Mouse (Mus musculus) hindbrain, embryonic 10.5 days (tissue): ENCODE data around the gene Esrra. TPM values are rescaled to one million over a fixed set of nuclear protein-coding genes. Genes with fewer than 3 reads are reported as not detected.

ENCODE experiments used
- DNase-seq: peaks from one replicate; pipeline ENCODE4 v3.0.0-alpha.2; 2017; ENCODE audit warnings: low spot score
- H3K27ac ChIP-seq: fragments of 300-500 bp; sonication (generic); 2 replicates; pipeline ENCODE4 v1.5.1; 2016; ENCODE audit warnings: mild to moderate bottlenecking, moderate library complexity
- H3K27me3 ChIP-seq: fragments of 300-500 bp; sonication (generic); 2 replicates; pipeline ENCODE4 v1.6.1; 2016; ENCODE audit warnings: mild to moderate bottlenecking; ENCODE audit not compliant: poor library complexity, insufficient read depth, severe bottlenecking
- H3K36me3 ChIP-seq: fragments of 300-500 bp; sonication (generic); 2 replicates; pipeline ENCODE4 v1.6.1; 2016; ENCODE audit warnings: mild to moderate bottlenecking, moderate library complexity
- H3K4me1 ChIP-seq: fragments of 300-500 bp; sonication (generic); replicated peaks from 2 replicates; pipeline ENCODE4 v1.6.1; 2016; ENCODE audit warnings: mild to moderate bottlenecking
- H3K4me3 ChIP-seq: fragments of 300-500 bp; sonication (generic); 2 replicates; pipeline ENCODE4 v1.5.1; 2016; ENCODE audit warnings: mild to moderate bottlenecking, moderate library complexity
- H3K9me3 ChIP-seq: fragments of 300-500 bp; sonication (generic); 2 replicates; pipeline ENCODE4 v1.6.1; 2016; ENCODE audit warnings: mild to moderate bottlenecking, moderate library complexity
- WGBS: fragments of 180-500 bp; shearing (Covaris S2); methylation state at CpG from one replicate; pipeline ENCODE4 v1.1.7; 2016; 5-methylcytosine and 5-hydroxymethylcytosine counted together
- polyA plus RNA-seq: library from polyadenylated mRNA; unstranded; fragments of >200 nt; fragmentation: Nextera tagmentation; extraction: Ambion mirVana; gene quantifications from 2 replicates; pipeline ENCODE4 v1.2.1, GENCODE M21; 2016

The Esrra gene
- polyA plus RNA-seq, 1 experiment from 2014 or later, result 12.0 TPM

- no peaks in the 10 kb centered on the region for H3K27me3 ChIP-seq
- no peaks in the 10 kb centered on the region for H3K9me3 ChIP-seq
- H3K27ac ChIP-seq, result peak overlapping the region; percentile 97
- H3K4me3 ChIP-seq, result peak overlapping the region; percentile 65
- peaks cover 29% of the 10 kb centered on the region for H3K36me3 ChIP-seq
- WGBS, result under 1% methylated on average over 28 of the region's 28 CpGs
- peaks cover 34% of the 10 kb centered on the region for H3K4me1 ChIP-seq
- peak; percentile 75 for DNase-seq
Observed at GRCm38 (mm10) chr19:6950613-6951153, 29.1 kb upstream of the Esrra start.

- WGBS, result 52% methylated on average over 5 of the region's 5 CpGs
- H3K36me3 ChIP-seq, result peaks cover 28% of the 10 kb centered on the region
- H3K9me3 ChIP-seq, result no peaks in the 10 kb centered on the region
- H3K27ac ChIP-seq, result peak overlapping the region; percentile 97
- H3K4me1 ChIP-seq, result peaks cover 34% of the 10 kb centered on the region
- DNase-seq, result no peak
- no peaks in the 10 kb centered on the region for H3K27me3 ChIP-seq
- H3K4me3 ChIP-seq, result peak overlapping the region; percentile 65
Observed at GRCm38 (mm10) chr19:6949951-6950350, 28.3 kb upstream of the Esrra start.

GRCm38 (mm10) chr19:6949532-6949931 is 27.9 kb upstream of the Esrra start:
- Histone ChIP-seq H3K9me3 (no peaks in the 10 kb centered on the region), H3K27me3 (no peaks in the 10 kb centered on the region), H3K27ac (no peak overlapping the region), H3K36me3 (peaks cover 28% of the 10 kb centered on the region), H3K4me1 (peaks cover 34% of the 10 kb centered on the region), H3K4me3 (peak overlapping the region; percentile 65; the same call in 1 of the 2 replicates)
- no peak for DNase-seq
- 92% methylated on average over 5 of the region's 5 CpGs for WGBS

GRCm38 (mm10) chr19:6948186-6948585 is 26.6 kb upstream of the Esrra start:
- 82% methylated on average over 4 of the region's 4 CpGs for WGBS
- DNase-seq, result no peak
- no peak overlapping the region for H3K27ac ChIP-seq

GRCm38 (mm10) chr19:6947742-6948141 is 26.1 kb upstream of the Esrra start:
- H3K9me3 ChIP-seq, result no peaks in the 10 kb centered on the region
- no peak overlapping the region for H3K4me3 ChIP-seq
- DNase-seq, result no peak
- peaks cover 26% of the 10 kb centered on the region for H3K4me1 ChIP-seq
- no peaks in the 10 kb centered on the region for H3K27me3 ChIP-seq
- peaks cover 21% of the 10 kb centered on the region for H3K36me3 ChIP-seq
- 63% methylated on average over 4 of the region's 4 CpGs for WGBS
- H3K27ac ChIP-seq, result no peak overlapping the region

More at GRCm38 (mm10) chr19:6948186-6948585, 26.6 kb upstream of the Esrra start:
- Histone ChIP-seq H3K9me3 (no peaks in the 10 kb centered on the region), H3K4me1 (peaks cover 26% of the 10 kb centered on the region), H3K36me3 (peaks cover 21% of the 10 kb centered on the region), H3K27me3 (no peaks in the 10 kb centered on the region), H3K4me3 (no peak overlapping the region)

GRCm38 (mm10) chr19:6943709-6944108 is 22.1 kb upstream of the Esrra start:
- Histone ChIP-seq H3K27me3 (peaks cover 5% of the 10 kb centered on the region; the same call in 1 of the 2 replicates), H3K27ac (no peak overlapping the region), H3K4me1 (peaks cover 35% of the 10 kb centered on the region), H3K4me3 (no peak overlapping the region), H3K36me3 (peaks cover 21% of the 10 kb centered on the region), H3K9me3 (no peaks in the 10 kb centered on the region)
- 93% methylated on average over 6 of the region's 6 CpGs for WGBS
- no peak for DNase-seq

- 29% methylated on average over 5 of the region's 5 CpGs for WGBS
- no peak for DNase-seq
- no peaks in the 10 kb centered on the region for H3K9me3 ChIP-seq
- H3K4me3 ChIP-seq, result peak overlapping the region; percentile 91
- H3K27ac ChIP-seq, result peak overlapping the region; percentile 97
- H3K27me3 ChIP-seq, result peaks cover 14% of the 10 kb centered on the region
- H3K4me1 ChIP-seq, result peaks cover 35% of the 10 kb centered on the region
- peaks cover 18% of the 10 kb centered on the region for H3K36me3 ChIP-seq
Observed at GRCm38 (mm10) chr19:6942764-6943163, 21.2 kb upstream of the Esrra start.

- under 1% methylated on average over 27 of the region's 27 CpGs for WGBS
- peak within 1 kb of the TSS; percentile 97 for H3K27ac ChIP-seq
Observed at GRCm38 (mm10) chr19:6942249-6942691, 20.7 kb upstream of the Esrra start, which contains the start of gene Gpr137. TSS of gene Gpr137 (minus strand) at chr19:6942480.

GRCm38 (mm10) chr19:6941372-6942248 is 20.0 kb upstream of the Esrra start, which contains the start of gene Bad:
TSS of gene Bad (plus strand) at chr19:6941861.
- Histone ChIP-seq H3K4me1 (peaks cover 35% of the 10 kb centered on the region), H3K4me3 (peak within 1 kb of the TSS; percentile 91), H3K27ac (peak within 1 kb of the TSS; percentile 97), H3K36me3 (peaks cover 17% of the 10 kb centered on the region), H3K27me3 (peaks cover 17% of the 10 kb centered on the region), H3K9me3 (no peaks in the 10 kb centered on the region)
- WGBS, result under 1% methylated on average over 83 of the region's 83 CpGs
- DNase-seq, result peak; percentile 94

More at GRCm38 (mm10) chr19:6942249-6942691, 20.7 kb upstream of the Esrra start, which contains the start of gene Gpr137:
- peak; percentile 93 for DNase-seq
- no peaks in the 10 kb centered on the region for H3K9me3 ChIP-seq
- peaks cover 17% of the 10 kb centered on the region for H3K36me3 ChIP-seq
- H3K27me3 ChIP-seq, result peaks cover 17% of the 10 kb centered on the region
- peak within 1 kb of the TSS; percentile 91 for H3K4me3 ChIP-seq
- H3K4me1 ChIP-seq, result peaks cover 35% of the 10 kb centered on the region

GRCm38 (mm10) chr19:6940396-6941351 is 19.1 kb upstream of the Esrra start:
- DNase-seq, result no peak
- H3K9me3 ChIP-seq, result no peaks in the 10 kb centered on the region
- peaks cover 26% of the 10 kb centered on the region for H3K27me3 ChIP-seq
- H3K36me3 ChIP-seq, result peaks cover 13% of the 10 kb centered on the region
- 22% methylated on average over 29 of the region's 29 CpGs for WGBS
- H3K4me3 ChIP-seq, result peak overlapping the region; percentile 91
- H3K4me1 ChIP-seq, result peaks cover 35% of the 10 kb centered on the region
- H3K27ac ChIP-seq, result peak overlapping the region; percentile 97

GRCm38 (mm10) chr19:6939106-6940002 is 17.7 kb upstream of the Esrra start:
- H3K27me3 ChIP-seq, result peaks cover 39% of the 10 kb centered on the region
- peak overlapping the region; percentile 7; the same call in 1 of the 2 replicates for H3K4me3 ChIP-seq
- 90% methylated on average over 20 of the region's 20 CpGs for WGBS
- DNase-seq, result no peak
- H3K9me3 ChIP-seq, result no peaks in the 10 kb centered on the region
- no peak overlapping the region for H3K27ac ChIP-seq
- H3K4me1 ChIP-seq, result peaks cover 37% of the 10 kb centered on the region
- H3K36me3 ChIP-seq, result 0 out of 2 replicates have a peak, but pooled peaks cover 2% of the 10 kb centered on the region
